Mouse (Mus musculus) lung, postnatal 0 days (tissue): ENCODE results near the gene Sart1. TPM values are rescaled to one million over a fixed set of nuclear protein-coding genes. Genes with fewer than 3 reads are reported as not detected.
A peak's percentile ranks its signal among the peaks of the same experiment; 100 is the strongest.

Experiments used
- ATAC-seq: fragments of 200-750 bp; cut with Nextera tagmentation; 2 replicates; pipeline ENCODE4 v1.8.0; 2017; ENCODE audit warnings: moderate library complexity
- DNase-seq: peaks from one replicate; pipeline ENCODE4 v3.0.0-alpha.2; 2016; ENCODE audit warnings: low spot score
- H3K27ac ChIP-seq: fragments of 300-500 bp; sonication (generic); 2 replicates; pipeline ENCODE4 v1.5.1; 2014; ENCODE audit warnings: antibody characterized with exemption, mild to moderate bottlenecking, low read length, mixed read lengths
- H3K27me3 ChIP-seq: fragments of 300-500 bp; sonication (generic); replicated peaks from 2 replicates; pipeline ENCODE4 v1.6.1; 2014; ENCODE audit warnings: low read length, mixed read lengths; ENCODE audit not compliant: insufficient read depth
- H3K36me3 ChIP-seq: fragments of 300-500 bp; sonication (generic); 2 replicates; pipeline ENCODE4 v1.6.1; 2014; ENCODE audit warnings: low read length, mixed read lengths; ENCODE audit not compliant: insufficient read depth
- H3K4me1 ChIP-seq: fragments of 300-500 bp; sonication (generic); 2 replicates; pipeline ENCODE4 v1.6.1; 2014; ENCODE audit warnings: antibody characterized with exemption, low read depth, low read length, mixed read lengths; ENCODE audit not compliant: insufficient read depth
- H3K4me2 ChIP-seq: fragments of 300-500 bp; sonication (generic); replicated peaks from 2 replicates; pipeline ENCODE4 v1.6.1; 2014; ENCODE audit warnings: low read depth, mild to moderate bottlenecking, low read length, moderate library complexity, mixed read lengths
- H3K4me3 ChIP-seq: fragments of 300-500 bp; sonication (generic); 2 replicates; pipeline ENCODE4 v1.5.1; 2014; ENCODE audit warnings: low read depth, low read length
- H3K9ac ChIP-seq: fragments of 300-500 bp; sonication (generic); replicated peaks from 2 replicates; pipeline ENCODE4 v1.6.1; 2014; ENCODE audit warnings: low read depth, mild to moderate bottlenecking
- H3K9me3 ChIP-seq: fragments of 300-500 bp; sonication (generic); 2 replicates; pipeline ENCODE4 v1.6.1; 2016; ENCODE audit warnings: low read length, mixed read lengths
- CTCF ChIP-seq: IDR thresholded peaks from 2 replicates; pipeline ENCODE4 v1.5.1; 2016; ENCODE audit warnings: antibody characterized with exemption, mild to moderate bottlenecking
- EP300 ChIP-seq: IDR thresholded peaks from 2 replicates; pipeline ENCODE4 v1.6.1; 2016; ENCODE audit warnings: antibody characterized with exemption, mild to moderate bottlenecking, control low read depth
- WGBS: fragments of 180-500 bp; shearing (Covaris S2); extraction: QIAGEN DNeasy Blood & Tissue Kit; methylation state at CpG from one replicate; pipeline ENCODE4 v1.1.7; 2014; 5-methylcytosine and 5-hydroxymethylcytosine counted together
- polyA plus RNA-seq: library from polyadenylated mRNA; unstranded; fragments of >200 nt; fragmentation: Nextera tagmentation; extraction: Ambion mirVana; gene quantifications from 2 replicates; pipeline ENCODE4 v1.2.1, GENCODE M21; 2015

Sart1 gene
- polyA plus RNA-seq, 1 experiment from 2014 or later, result 35.2 TPM

DNA sequence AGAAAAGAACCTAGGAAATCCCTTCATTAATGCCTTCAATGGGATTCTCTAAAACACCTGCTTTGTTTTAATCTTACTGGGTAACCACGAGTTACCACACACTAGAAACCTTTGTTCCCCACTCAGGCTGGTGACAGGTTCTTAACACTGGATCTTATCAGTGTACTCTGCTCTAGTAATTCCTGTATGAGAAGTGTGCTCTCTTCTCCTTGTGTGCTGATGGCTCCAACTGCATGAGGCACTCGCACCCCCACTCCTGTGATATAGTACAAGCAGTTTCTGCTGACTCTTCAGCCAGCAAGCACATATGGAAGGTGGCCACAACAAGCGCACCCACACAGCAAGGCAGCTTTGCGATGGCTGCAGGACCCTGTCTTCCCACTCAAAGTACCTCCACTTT is 14.3 kb downstream of the Sart1 start:
- Histone ChIP-seq H3K36me3 (peaks cover 32% of the 10 kb centered on the region; the same call in 1 of the 2 replicates), H3K27ac (no peak overlapping the region), H3K4me1 (no peaks in the 10 kb centered on the region), H3K9me3 (no peaks in the 10 kb centered on the region), H3K27me3 (no peaks in the 10 kb centered on the region), H3K9ac (no peak overlapping the region), H3K4me3 (no peak overlapping the region), H3K4me2 (no peak overlapping the region)
- DNase-seq, result no peak
- WGBS, result 77% methylated on average over 4 of the region's 4 CpGs
- TF ChIP-seq EP300 (no peak), CTCF (no peak)
- no peak for ATAC-seq

DNA sequence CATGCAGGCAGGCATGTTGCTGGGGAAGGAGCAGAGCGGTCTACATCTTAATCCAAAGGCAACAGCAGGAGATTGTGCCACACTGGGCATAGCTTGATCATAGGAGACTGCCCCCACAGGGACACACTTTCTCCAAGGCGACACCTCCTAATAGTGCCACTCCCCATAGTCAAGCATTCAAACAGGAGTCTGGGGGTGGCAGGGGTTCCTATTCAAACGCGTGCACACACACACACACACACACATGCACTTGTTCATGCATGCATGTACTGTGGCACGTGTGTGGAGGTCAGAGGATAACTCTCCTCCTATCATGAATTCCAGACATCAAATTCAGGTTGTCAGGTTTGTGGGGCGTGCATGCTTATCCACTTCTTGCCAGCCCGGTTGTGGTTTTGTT is 15.8 kb downstream of the Sart1 start:
- peaks cover 5% of the 10 kb centered on the region; the same call in 1 of the 2 replicates for H3K4me1 ChIP-seq
- no peak for TF ChIP-seq EP300
- TF ChIP-seq CTCF, result no peak
- no peak for DNase-seq
- H3K27ac ChIP-seq, result no peak overlapping the region
- no peaks in the 10 kb centered on the region for H3K9me3 ChIP-seq
- no peak for ATAC-seq
- no peak overlapping the region for H3K4me2 ChIP-seq
- no peak overlapping the region for H3K9ac ChIP-seq
- peaks cover 21% of the 10 kb centered on the region; the same call in 1 of the 2 replicates for H3K36me3 ChIP-seq
- WGBS, result 93% methylated on average over 7 of the region's 7 CpGs
- H3K27me3 ChIP-seq, result no peaks in the 10 kb centered on the region
- no peak overlapping the region for H3K4me3 ChIP-seq

DNA sequence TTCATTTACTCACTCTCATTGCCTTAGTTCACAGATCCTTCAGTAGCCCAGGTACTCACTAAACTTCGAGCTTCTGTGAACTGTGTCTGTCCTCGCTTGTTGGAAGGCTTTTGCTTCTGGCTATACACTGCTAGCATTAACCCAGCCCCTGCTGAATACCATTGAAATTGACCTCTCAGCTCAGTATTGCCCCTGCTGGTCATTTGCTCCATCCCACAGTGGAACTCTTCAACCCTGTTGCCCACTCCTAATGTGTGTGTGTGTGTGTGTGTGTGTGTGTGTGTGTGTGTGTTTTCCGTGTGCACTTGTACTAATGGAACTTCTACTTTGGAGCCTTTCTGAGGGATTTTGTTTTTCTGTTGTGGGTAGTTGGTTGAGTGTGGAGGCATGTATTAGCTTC is 17.6 kb downstream of the Sart1 start:
- TF ChIP-seq CTCF (peak; percentile 50), EP300 (no peak)
- Histone ChIP-seq H3K9ac (no peak overlapping the region), H3K27ac (no peak overlapping the region), H3K27me3 (no peaks in the 10 kb centered on the region), H3K4me1 (peaks cover 10% of the 10 kb centered on the region; the same call in 1 of the 2 replicates), H3K4me2 (no peak overlapping the region), H3K4me3 (no peak overlapping the region), H3K9me3 (no peaks in the 10 kb centered on the region), H3K36me3 (peaks cover 21% of the 10 kb centered on the region; the same call in 1 of the 2 replicates)
- WGBS, result 80% methylated on average over 3 of the region's 3 CpGs
- ATAC-seq (no peak), DNase-seq (no peak)

DNA sequence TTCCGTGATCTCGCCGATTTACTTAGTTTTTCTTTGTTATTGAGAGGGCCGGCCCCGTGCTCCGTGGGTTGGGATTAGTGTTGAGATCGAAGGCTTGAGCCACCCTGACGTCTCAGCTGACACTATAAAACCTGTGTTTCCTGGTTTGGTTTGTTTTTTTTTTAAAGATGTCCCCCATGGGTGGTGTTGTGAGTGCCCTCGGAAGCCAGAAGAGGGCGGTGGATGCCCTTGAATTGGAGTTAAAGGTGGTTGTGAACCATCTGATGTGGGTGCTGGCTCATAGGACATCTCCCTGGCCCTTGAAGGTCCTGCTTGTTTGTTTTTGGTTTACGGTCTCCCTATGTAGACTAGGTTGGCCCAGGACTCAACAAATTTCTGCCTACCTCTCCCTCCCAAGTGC is 21.0 kb downstream of the Sart1 start:
- Histone ChIP-seq H3K27me3 (no peaks in the 10 kb centered on the region), H3K27ac (peak overlapping the region; percentile 97), H3K4me3 (peak overlapping the region; percentile 82), H3K4me1 (peaks cover 10% of the 10 kb centered on the region; the same call in 1 of the 2 replicates), H3K9me3 (no peaks in the 10 kb centered on the region), H3K36me3 (peaks cover 13% of the 10 kb centered on the region; the same call in 1 of the 2 replicates), H3K4me2 (peak overlapping the region; percentile 90), H3K9ac (peak overlapping the region; percentile 62)
- TF ChIP-seq EP300 (no peak), CTCF (peak; percentile 42)
- WGBS, result 6% methylated on average over 11 of the region's 11 CpGs
- no peak for ATAC-seq
- peak; percentile 32 for DNase-seq

DNA sequence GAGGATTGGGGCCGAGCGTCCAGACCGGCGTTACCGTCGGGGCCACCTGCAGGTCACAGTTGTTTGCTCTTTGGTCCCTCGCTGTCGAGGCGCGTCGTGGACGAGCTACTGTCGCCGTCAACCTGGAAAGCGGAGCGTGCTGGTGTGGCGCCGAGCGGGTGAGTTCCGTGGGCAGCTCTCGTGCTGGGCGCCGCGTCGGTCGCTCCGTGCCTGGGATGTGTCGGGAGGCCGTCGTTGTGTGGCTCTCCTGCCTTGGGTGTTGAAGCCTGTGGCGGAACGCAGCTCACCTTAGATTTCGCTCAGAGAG is 21.5 kb downstream of the Sart1 start, which contains the start of gene Banf1:
Banf1 (minus strand) TSS at position 116 of the 307 bp plus-strand sequence.
- H3K9me3 ChIP-seq, result no peaks in the 10 kb centered on the region
- peak; percentile 2; the same call in 1 of the 2 replicates for ATAC-seq
- H3K27me3 ChIP-seq, result no peaks in the 10 kb centered on the region
- H3K36me3 ChIP-seq, result peaks cover 8% of the 10 kb centered on the region; the same call in 1 of the 2 replicates
- TF ChIP-seq CTCF, result no peak
- TF ChIP-seq EP300, result no peak
- 0% methylated on average over 33 of the region's 33 CpGs for WGBS
- H3K4me1 ChIP-seq, result peaks cover 10% of the 10 kb centered on the region; the same call in 1 of the 2 replicates
- peak within 1 kb of the TSS; percentile 97 for H3K27ac ChIP-seq
- H3K4me2 ChIP-seq, result peak within 1 kb of the TSS; percentile 90
- peak within 1 kb of the TSS; percentile 62 for H3K9ac ChIP-seq
- peak within 1 kb of the TSS; percentile 82 for H3K4me3 ChIP-seq
- DNase-seq, result no peak

DNA sequence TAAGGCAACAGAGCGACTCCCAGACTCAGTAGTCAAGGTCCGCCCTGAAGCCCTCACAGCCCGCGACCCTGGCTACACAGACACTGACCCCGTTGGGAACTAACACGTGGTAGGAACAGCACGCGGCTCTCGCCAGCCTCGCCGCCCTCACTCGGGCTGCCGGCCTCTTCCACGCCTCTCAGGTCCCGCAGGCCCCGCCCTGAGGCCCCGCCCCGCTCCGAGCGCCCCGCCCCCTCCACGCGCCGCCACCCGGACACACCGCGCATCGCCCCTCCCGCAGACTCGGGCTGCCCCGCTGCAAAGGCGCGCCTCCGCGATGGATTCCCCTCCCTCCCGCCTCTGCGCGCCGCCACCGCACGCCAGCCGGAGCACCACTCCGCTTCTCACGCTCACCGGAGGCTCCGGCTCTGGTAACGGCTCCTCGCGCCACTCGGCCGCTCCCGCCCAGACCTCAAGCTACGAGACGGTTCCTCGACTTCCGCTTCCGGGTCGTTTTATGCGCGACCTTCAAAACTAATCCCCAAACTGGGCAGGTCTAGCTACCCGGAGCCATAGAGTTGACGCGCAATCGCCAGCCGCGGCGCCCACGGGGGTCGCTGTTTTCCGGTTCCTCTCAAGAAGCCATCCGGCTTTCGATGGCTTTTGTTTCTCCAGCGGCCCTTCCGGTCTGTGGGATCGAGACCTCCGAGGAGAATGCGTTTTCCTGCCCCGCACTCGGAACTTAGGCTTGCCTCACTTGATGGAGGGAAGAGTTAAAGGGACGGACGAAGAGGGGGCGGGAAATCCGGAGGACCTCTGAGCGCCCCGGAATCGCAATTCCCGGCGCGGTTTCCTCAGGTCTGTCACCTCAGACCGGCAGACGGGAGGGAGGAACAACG is 22.1 kb downstream of the Sart1 start, which contains the start of gene Eif1ad:
Eif1ad (plus strand) TSS at position 567 of the 878 bp plus-strand sequence.
- Histone ChIP-seq H3K4me2 (peak within 1 kb of the TSS; percentile 90), H3K4me3 (peak within 1 kb of the TSS; percentile 82), H3K36me3 (peaks cover 6% of the 10 kb centered on the region; the same call in 1 of the 2 replicates), H3K9me3 (no peaks in the 10 kb centered on the region), H3K4me1 (peaks cover 10% of the 10 kb centered on the region; the same call in 1 of the 2 replicates), H3K9ac (peak within 1 kb of the TSS; percentile 62), H3K27me3 (no peaks in the 10 kb centered on the region), H3K27ac (peak within 1 kb of the TSS; percentile 97)
- peak; percentile 52; the same call in 1 of the 2 replicates for TF ChIP-seq EP300
- TF ChIP-seq CTCF, result peak; percentile 48
- ATAC-seq (peak; percentile 95), DNase-seq (peak; percentile 98)
- 1% methylated on average over 71 of the region's 92 CpGs for WGBS
